Mouse (Mus musculus) stomach, postnatal 0 days (tissue): Measurements from ENCODE around the gene Tent2. TPM values are rescaled to one million over a fixed set of nuclear protein-coding genes. Genes with fewer than 3 reads are reported as not detected.
A peak's percentile ranks its signal among the peaks of the same experiment; 100 is the strongest.

Experiments
- ATAC-seq: fragments of 200-750 bp; cut with Nextera tagmentation; 2 replicates; pipeline ENCODE4 v1.8.0; 2017; ENCODE audit not compliant: low FRiP score, low TSS enrichment
- DNase-seq: peaks from one replicate; pipeline ENCODE4 v3.0.0-alpha.2; 2016; ENCODE audit warnings: low spot score
- H3K27ac ChIP-seq: fragments of 300-500 bp; sonication (generic); replicated peaks from 2 replicates; pipeline ENCODE4 v1.5.1; 2014; ENCODE audit warnings: mild to moderate bottlenecking, control low read depth
- H3K27me3 ChIP-seq: fragments of 300-500 bp; sonication (generic); 2 replicates; pipeline ENCODE4 v1.6.1; 2014; ENCODE audit warnings: low read length; ENCODE audit not compliant: control insufficient read depth, insufficient read depth
- H3K36me3 ChIP-seq: fragments of 300-500 bp; sonication (generic); 2 replicates; pipeline ENCODE4 v1.6.1; 2014; ENCODE audit warnings: low read length, mixed read lengths; ENCODE audit not compliant: control insufficient read depth, insufficient read depth
- H3K4me1 ChIP-seq: fragments of 300-500 bp; sonication (generic); replicated peaks from 2 replicates; pipeline ENCODE4 v1.6.1; 2014; ENCODE audit warnings: antibody characterized with exemption; ENCODE audit not compliant: control insufficient read depth, insufficient read depth
- H3K4me2 ChIP-seq: fragments of 300-500 bp; sonication (generic); replicated peaks from 2 replicates; pipeline ENCODE4 v1.6.1; 2014; ENCODE audit warnings: low read depth, mild to moderate bottlenecking, control low read depth, moderate library complexity
- H3K4me3 ChIP-seq: fragments of 300-500 bp; sonication (generic); 2 replicates; pipeline ENCODE4 v1.5.1; 2014; ENCODE audit warnings: low read depth, low read length, control low read depth
- H3K9ac ChIP-seq: fragments of 300-500 bp; sonication (generic); 2 replicates; pipeline ENCODE4 v1.6.1; 2014; ENCODE audit warnings: mild to moderate bottlenecking, low read length, control low read depth, mixed read lengths
- H3K9me3 ChIP-seq: fragments of 300-500 bp; sonication (generic); 2 replicates; pipeline ENCODE4 v1.6.1; 2016; ENCODE audit warnings: low read length; ENCODE audit not compliant: control insufficient read depth
- CTCF ChIP-seq: IDR thresholded peaks from 2 replicates; pipeline ENCODE4 v1.5.1; 2016; ENCODE audit warnings: antibody characterized with exemption, low read depth, mild to moderate bottlenecking, moderate library complexity
- EP300 ChIP-seq: optimal IDR thresholded peaks from 2 replicates; pipeline ENCODE3; 2016; ENCODE audit warnings: antibody characterized with exemption
- WGBS: fragments of 180-500 bp; shearing (Covaris S2); extraction: QIAGEN DNeasy Blood & Tissue Kit; methylation state at CpG from one replicate; pipeline ENCODE4 v1.1.7; 2014; 5-methylcytosine and 5-hydroxymethylcytosine counted together
- polyA plus RNA-seq: library from polyadenylated mRNA; unstranded; fragments of >200 nt; fragmentation: Nextera tagmentation; extraction: Ambion mirVana; gene quantifications from 2 replicates; pipeline ENCODE4 v1.2.1, GENCODE M21; 2015

Tent2 gene
- polyA plus RNA-seq, 1 experiment from 2014 or later: 25.4 TPM

DNA sequence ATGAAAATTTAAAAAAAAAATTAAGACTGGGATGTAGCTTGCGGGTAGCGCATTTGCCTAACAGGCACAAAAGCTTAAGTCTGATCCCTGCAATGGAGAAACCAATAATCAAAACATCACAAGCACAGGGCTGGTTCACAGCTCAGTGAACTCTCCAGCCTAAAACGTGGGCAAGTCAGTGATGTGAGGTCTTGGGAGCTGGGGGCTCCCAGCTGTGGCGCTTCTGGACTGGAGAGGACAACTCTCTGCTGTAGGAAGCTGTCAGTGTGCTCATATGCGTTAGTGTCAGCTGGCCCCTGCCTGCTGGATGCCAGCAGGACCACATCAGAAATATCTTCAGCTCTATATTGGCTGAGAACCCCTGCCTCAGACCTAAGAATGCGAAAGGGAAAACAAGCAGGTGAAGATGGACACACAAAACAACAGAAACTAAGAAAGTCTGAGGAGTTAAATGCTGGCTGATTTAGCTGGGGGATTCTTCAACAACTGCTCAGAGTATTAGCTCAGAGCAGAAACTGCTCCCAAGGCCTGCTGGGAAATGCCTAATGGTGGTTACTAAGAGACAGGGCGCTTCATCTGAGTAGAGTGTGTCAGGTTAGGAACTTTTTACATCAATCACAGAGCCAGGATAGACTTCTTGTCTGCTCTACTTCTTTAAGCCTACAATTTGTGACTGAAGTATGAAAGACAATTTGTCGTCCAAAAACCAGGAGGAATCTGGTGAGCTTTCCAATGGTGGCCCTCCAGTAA, 63.9 kb downstream of the Tent2 start:
- Histone ChIP-seq H3K27me3 (no peaks in the 10 kb centered on the region), H3K9me3 (no peaks in the 10 kb centered on the region), H3K4me2 (no peak overlapping the region), H3K4me1 (no peaks in the 10 kb centered on the region), H3K27ac (no peak overlapping the region), H3K4me3 (no peak overlapping the region), H3K9ac (no peak overlapping the region), H3K36me3 (no peaks in the 10 kb centered on the region)
- 68% methylated on average over 8 of the region's 8 CpGs for WGBS
- no peak for DNase-seq
- no peak for TF ChIP-seq EP300
- no peak for TF ChIP-seq CTCF
- ATAC-seq: no peak

DNA sequence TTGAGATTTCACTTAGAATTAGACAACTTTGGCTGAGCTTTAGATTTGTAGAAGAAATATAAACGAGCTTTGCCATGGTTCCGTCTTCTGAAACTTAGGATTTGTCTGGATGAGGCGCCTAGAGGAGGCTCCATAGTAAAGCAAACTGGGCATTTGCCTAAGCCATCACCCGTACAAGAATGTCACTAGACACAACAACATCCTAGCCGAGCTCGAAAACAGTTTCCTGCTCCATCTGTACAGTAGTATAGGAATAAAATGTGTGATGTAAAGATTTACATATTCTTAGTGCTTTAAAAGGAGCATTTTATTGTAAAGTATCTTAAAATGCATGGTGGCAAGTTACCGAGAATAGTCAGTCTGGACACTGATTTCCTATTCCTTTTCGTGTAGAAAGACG, 69.9 kb downstream of the Tent2 start:
- Histone ChIP-seq H3K4me2 (no peak overlapping the region), H3K4me1 (no peaks in the 10 kb centered on the region), H3K27me3 (no peaks in the 10 kb centered on the region), H3K4me3 (no peak overlapping the region), H3K9me3 (no peaks in the 10 kb centered on the region), H3K9ac (no peak overlapping the region), H3K27ac (no peak overlapping the region), H3K36me3 (no peaks in the 10 kb centered on the region)
- TF ChIP-seq CTCF: no peak
- no peak for TF ChIP-seq EP300
- ATAC-seq (no peak), DNase-seq (no peak)
- WGBS: 90% methylated on average over 9 of the region's 9 CpGs

DNA sequence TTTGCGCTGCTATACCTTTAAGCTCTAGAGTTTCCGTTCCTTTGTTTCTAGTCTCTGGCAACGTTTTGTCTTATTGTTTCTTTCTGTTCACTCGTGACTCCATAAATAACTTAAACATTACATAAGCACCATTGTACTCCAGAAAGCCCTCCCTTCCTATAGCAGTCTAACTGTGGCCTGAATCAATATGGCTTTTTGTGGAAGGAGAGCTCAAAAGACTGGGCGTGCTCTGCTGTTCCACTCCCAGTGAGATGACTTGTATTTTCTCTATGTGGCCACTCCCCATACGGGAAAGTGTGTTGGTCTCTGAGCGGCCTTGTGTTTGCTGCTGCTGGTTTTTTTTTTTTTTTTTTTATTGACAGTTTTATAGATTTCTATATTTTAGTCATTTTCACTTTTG, 74.9 kb downstream of the Tent2 start:
- WGBS: 36% methylated on average over 7 of the region's 7 CpGs
- Histone ChIP-seq H3K27ac (no peak overlapping the region), H3K4me2 (no peak overlapping the region), H3K4me1 (no peaks in the 10 kb centered on the region), H3K4me3 (no peak overlapping the region), H3K36me3 (no peaks in the 10 kb centered on the region), H3K9ac (no peak overlapping the region), H3K9me3 (no peaks in the 10 kb centered on the region), H3K27me3 (no peaks in the 10 kb centered on the region)
- no peak for TF ChIP-seq CTCF
- TF ChIP-seq EP300: no peak
- peak; percentile 81 for ATAC-seq
- no peak for DNase-seq

DNA sequence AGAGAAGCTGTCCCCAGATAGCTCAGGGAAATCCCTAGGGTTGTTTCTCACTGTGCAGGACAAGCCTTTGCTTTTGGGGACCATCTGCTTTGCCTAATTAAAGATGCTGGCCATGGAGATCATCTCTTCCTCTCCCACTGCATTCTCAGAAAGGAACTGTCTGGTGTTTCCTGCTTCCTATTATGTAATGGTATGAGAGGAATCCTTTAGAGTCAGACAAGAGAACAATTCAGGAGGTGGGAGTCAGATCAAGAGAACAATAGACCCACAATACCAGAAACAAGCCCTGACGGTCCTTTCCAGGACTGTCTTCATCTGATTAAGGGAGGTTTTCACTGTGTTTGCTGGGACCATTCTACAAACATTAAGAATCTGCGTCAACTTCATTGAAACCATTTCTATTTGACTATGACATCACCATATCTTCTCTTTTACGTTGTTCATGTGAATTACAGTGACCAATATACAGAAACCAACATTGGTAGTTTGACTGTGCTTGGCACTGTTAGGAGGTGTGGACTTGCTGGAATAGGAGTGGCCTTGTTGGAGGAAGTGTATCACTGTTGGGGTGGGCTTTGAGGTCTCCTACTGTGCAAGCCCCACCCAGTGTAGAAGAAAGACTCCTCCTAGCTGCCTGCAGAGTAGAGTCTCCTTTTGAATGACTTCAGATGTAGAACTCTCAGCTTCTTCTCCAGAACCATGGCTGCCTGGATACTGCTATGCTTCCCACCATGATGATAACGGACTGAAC, 89.7 kb downstream of the Tent2 start:
- H3K36me3 ChIP-seq: no peaks in the 10 kb centered on the region
- no peaks in the 10 kb centered on the region for H3K4me1 ChIP-seq
- H3K4me3 ChIP-seq: no peak overlapping the region
- TF ChIP-seq CTCF (no peak), EP300 (no peak)
- WGBS: 68% methylated on average over 4 of the region's 4 CpGs
- no peaks in the 10 kb centered on the region for H3K27me3 ChIP-seq
- no peak for DNase-seq
- H3K9ac ChIP-seq: no peak overlapping the region
- no peak overlapping the region for H3K27ac ChIP-seq
- no peaks in the 10 kb centered on the region for H3K9me3 ChIP-seq
- no peak for ATAC-seq
- no peak overlapping the region for H3K4me2 ChIP-seq

DNA sequence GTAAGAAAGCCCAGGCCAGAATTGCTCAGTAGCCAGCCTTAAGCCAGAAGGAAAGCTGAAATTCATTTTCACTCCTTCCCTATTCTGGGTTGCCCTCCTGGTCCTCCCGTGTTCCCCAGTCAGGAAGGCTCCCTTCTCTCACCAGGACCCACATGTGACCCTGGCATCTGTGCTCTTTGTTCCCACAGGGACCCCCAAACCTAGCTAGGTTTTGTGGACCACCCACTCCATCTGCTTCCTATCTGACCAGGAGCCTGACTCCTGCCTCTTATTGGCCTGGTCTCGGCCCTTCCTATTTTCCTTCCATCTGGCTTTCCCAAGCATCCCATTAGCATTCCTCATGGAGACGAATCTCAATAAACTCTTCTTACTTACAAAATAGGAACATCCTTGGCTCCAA, 93.6 kb downstream of the Tent2 start:
- Histone ChIP-seq H3K4me1 (no peaks in the 10 kb centered on the region), H3K9me3 (no peaks in the 10 kb centered on the region), H3K4me2 (no peak overlapping the region), H3K9ac (no peak overlapping the region), H3K36me3 (no peaks in the 10 kb centered on the region), H3K4me3 (no peak overlapping the region), H3K27ac (no peak overlapping the region), H3K27me3 (no peaks in the 10 kb centered on the region)
- TF ChIP-seq CTCF (no peak), EP300 (no peak)
- WGBS: 83% methylated on average over 3 of the region's 3 CpGs
- DNase-seq (no peak), ATAC-seq (no peak)

DNA sequence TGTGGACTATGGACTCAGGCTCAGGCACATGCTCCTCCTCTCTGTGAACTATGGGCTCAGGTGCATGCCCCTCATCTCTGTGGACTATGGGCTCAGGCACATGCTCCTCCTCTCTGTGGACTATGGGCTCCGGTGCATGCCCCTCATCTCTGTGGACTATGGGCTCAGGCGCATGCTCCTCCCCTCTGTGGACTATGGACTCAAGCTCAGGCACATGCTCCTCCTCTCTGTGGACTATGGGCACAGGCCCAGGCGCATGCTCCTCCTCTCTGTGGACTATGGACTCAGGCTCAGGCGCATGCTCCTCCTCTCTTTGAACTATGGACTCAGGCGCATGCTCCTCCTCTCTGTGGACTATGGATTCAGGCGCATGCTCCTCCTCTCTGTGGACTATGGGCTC, 95.5 kb downstream of the Tent2 start:
- H3K36me3 ChIP-seq: no peaks in the 10 kb centered on the region
- no peak overlapping the region for H3K4me3 ChIP-seq
- H3K9ac ChIP-seq: no peak overlapping the region
- no peaks in the 10 kb centered on the region for H3K9me3 ChIP-seq
- no peak for TF ChIP-seq EP300
- TF ChIP-seq CTCF: no peak
- H3K27me3 ChIP-seq: no peaks in the 10 kb centered on the region
- WGBS: 95% methylated on average over 6 of the region's 6 CpGs
- DNase-seq: peak; percentile 43
- H3K27ac ChIP-seq: no peak overlapping the region
- H3K4me2 ChIP-seq: no peak overlapping the region
- ATAC-seq: no peak
- no peaks in the 10 kb centered on the region for H3K4me1 ChIP-seq

Other genes with a start within 250 kb of the Tent2 start
- gene Cmya5, start 47.7 kb downstream of the Tent2 start, polyA plus RNA-seq: 0.13 TPM in 2 replicates
- 2.2 and 2.4 TPM in 2 replicates for gene Homer1, start 107.2 kb upstream of the Tent2 start, polyA plus RNA-seq